Mouse (Mus musculus) embryonic facial prominence, embryonic 14.5 days (tissue): ENCODE data around the gene Gm28171. TPM values are rescaled to one million over a fixed set of nuclear protein-coding genes. Genes with fewer than 3 reads are reported as not detected.
"Not testable (repeated sequence)": the region's sequence is repeated elsewhere in the genome, so short reads cannot be mapped to it uniquely, and the experiment has no call there.

Source experiments
- ATAC-seq: fragments of 200-750 bp; cut with Nextera tagmentation; 2 replicates; pipeline ENCODE4 v1.8.0; 2017; ENCODE audit warnings: low read depth, moderate number of reproducible peaks, moderate TSS enrichment
- DNase-seq: peaks from one replicate; pipeline ENCODE4 v3.0.0-alpha.2; 2015; ENCODE audit warnings: low spot score
- H3K27ac ChIP-seq: fragments of 300-500 bp; sonication (generic); replicated peaks from 2 replicates; pipeline ENCODE4 v1.5.1; 2014; ENCODE audit warnings: low read depth, mild to moderate bottlenecking, low read length, moderate library complexity
- H3K27me3 ChIP-seq: fragments of 300-500 bp; sonication (generic); replicated peaks from 2 replicates; pipeline ENCODE4 v1.6.1; 2014; ENCODE audit warnings: low read length; ENCODE audit not compliant: control insufficient read depth, insufficient read depth
- H3K36me3 ChIP-seq: fragments of 300-500 bp; sonication (generic); 2 replicates; pipeline ENCODE4 v1.6.1; 2014; ENCODE audit warnings: low read length, mixed read lengths; ENCODE audit not compliant: control insufficient read depth, insufficient read depth
- H3K4me1 ChIP-seq: fragments of 300-500 bp; sonication (generic); 2 replicates; pipeline ENCODE4 v1.6.1; 2014; ENCODE audit warnings: antibody characterized with exemption, low read length; ENCODE audit not compliant: control insufficient read depth, insufficient read depth
- H3K4me2 ChIP-seq: fragments of 300-500 bp; sonication (generic); 2 replicates; pipeline ENCODE4 v1.6.1; 2014; ENCODE audit warnings: low read depth, mild to moderate bottlenecking, low read length, moderate library complexity, mixed read lengths
- H3K4me3 ChIP-seq: fragments of 300-500 bp; sonication (generic); 2 replicates; pipeline ENCODE4 v1.5.1; 2014; ENCODE audit warnings: low read depth, mild to moderate bottlenecking, low read length
- H3K9ac ChIP-seq: fragments of 300-500 bp; sonication (generic); 2 replicates; pipeline ENCODE4 v1.6.1; 2014; ENCODE audit warnings: low read depth, mild to moderate bottlenecking, low read length, moderate library complexity, mixed read lengths
- H3K9me3 ChIP-seq: fragments of 300-500 bp; sonication (generic); 2 replicates; pipeline ENCODE4 v1.6.1; 2016; ENCODE audit warnings: low read length; ENCODE audit not compliant: control insufficient read depth
- WGBS: fragments of 180-500 bp; shearing (Covaris S2); extraction: QIAGEN DNeasy Blood & Tissue Kit; methylation state at CpG from one replicate; pipeline ENCODE4 v1.1.7; 2014; 5-methylcytosine and 5-hydroxymethylcytosine counted together
- polyA plus RNA-seq: library from polyadenylated mRNA; unstranded; fragments of >200 nt; fragmentation: Nextera tagmentation; extraction: Ambion mirVana; gene quantifications from 2 replicates; pipeline ENCODE4 v1.2.1, GENCODE M21; 2014

Gm28171 gene
- polyA plus RNA-seq = not detected in 2 replicates

DNA sequence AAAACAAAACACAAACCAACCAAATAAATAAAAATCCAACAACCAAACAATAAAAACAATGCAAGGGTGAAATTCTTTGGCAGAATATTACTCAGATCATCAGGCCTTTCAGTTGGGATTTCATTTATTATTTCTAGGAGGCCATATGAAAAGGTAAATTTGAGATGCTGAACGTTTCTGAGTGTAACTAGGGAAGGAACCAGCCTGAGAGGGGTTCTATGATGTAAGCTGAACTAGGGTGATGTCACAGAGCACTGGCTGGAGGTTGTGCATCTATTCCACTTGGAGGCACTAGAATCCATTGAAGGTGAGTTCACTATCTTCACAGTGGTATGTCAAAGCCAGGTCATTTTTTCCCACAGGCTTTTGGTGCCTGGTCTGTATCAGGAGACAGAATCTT is at the start of gene Gm28171:
Gm28171 (plus strand) TSS at position 301 of the 400 bp plus-strand sequence.
- not testable (repeated sequence) for H3K4me3 ChIP-seq, DNase-seq, H3K27ac ChIP-seq, H3K9ac ChIP-seq, H3K36me3 ChIP-seq, H3K4me1 ChIP-seq, ATAC-seq, H3K9me3 ChIP-seq, H3K27me3 ChIP-seq, H3K4me2 ChIP-seq
- no CpG with 5 or more reads among the region's 1 CpGs for whole genome bisulfite sequencing

Other genes starting within 250 kb of the Gm28171 start
- gene Gm21854, start 136.4 kb upstream of the Gm28171 start, polyA plus RNA-seq = not detected in 2 replicates
- not detected in 2 replicates for gene Gm20914, start 67.4 kb upstream of the Gm28171 start, polyA plus RNA-seq
- gene Gm21778, start 149.1 kb downstream of the Gm28171 start, polyA plus RNA-seq = not detected in 2 replicates